Mouse (Mus musculus): ENCODE data around the gene Gas2l2. TPM values are rescaled to one million over a fixed set of nuclear protein-coding genes. Genes with fewer than 3 reads are reported as not detected.

Gene Gas2l2
- polyA plus RNA-seq, 2 experiments: 0.03 TPM; not detected in 1

DNA sequence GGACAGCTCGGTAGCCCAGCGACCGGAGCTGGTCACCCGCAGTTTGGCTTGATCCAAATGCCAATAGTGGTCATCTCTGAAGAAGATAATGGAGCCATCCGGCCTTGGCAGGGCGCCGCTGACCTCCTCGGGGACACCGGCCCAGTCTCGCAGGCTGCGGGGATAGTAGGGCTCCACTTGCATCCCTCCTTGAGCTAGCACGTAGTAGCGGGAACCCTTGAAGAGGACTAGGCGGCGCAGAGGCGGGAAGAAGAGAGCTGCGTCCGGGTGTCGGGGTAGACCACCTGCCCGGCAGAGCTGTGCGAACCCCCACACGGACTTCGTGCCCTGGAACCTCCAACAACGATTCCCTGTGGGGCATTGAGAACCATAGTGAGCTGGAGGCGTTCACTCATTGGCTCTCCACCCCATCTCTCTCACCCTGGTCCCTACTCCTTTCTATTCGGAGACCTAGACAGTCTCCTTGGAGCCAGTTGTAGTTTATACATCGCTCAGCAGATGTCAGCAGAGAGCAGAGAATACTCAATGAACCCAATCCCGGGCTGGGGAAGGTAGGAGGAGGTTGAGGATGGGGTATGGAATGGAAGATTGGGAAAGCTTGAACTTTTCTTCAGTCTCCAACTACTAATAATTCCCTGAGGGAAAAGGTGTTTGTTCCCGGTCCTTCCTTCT, 13.5 kb upstream of the Gas2l2 start:
- DNase-seq (ENCODE audit: low spot score) (peak; percentile 85), ATAC-seq (ENCODE audit: low FRiP score, low read depth) (no peak; the same call in 1 of the 2 replicates)
- Histone ChIP-seq H3K4me1 (ENCODE audit: control insufficient read depth, insufficient read depth, low read length) (no peaks in the 10 kb centered on the region; the same call in 1 of the 2 replicates), H3K9me3 (ENCODE audit: control insufficient read depth, low read length) (no peaks in the 10 kb centered on the region), H3K9ac (ENCODE audit: low read depth, low read length, severe bottlenecking) (no peak overlapping the region), H3K36me3 (ENCODE audit: control insufficient read depth, insufficient read depth, low read length) (no peaks in the 10 kb centered on the region), H3K4me2 (replicated peaks; ENCODE audit: low read depth, low read length, severe bottlenecking) (peak overlapping the region; percentile 39), H3K4me3 (replicated peaks; ENCODE audit: low read length) (peak overlapping the region; percentile 13), H3K27me3 (ENCODE audit: control insufficient read depth, insufficient read depth, low read length) (peaks cover 56% of the 10 kb centered on the region), H3K27ac (replicated peaks; ENCODE audit: low read depth, low read length) (no peak overlapping the region)
- 13% methylated on average over 27 of the region's 29 CpGs for whole genome bisulfite sequencing
- TF ChIP-seq POLR2A (IDR thresholded peaks at IDR 0.05; ENCODE audit: borderline replicate concordance, extremely low read depth, insufficient read depth, insufficient read length): no peak

DNA sequence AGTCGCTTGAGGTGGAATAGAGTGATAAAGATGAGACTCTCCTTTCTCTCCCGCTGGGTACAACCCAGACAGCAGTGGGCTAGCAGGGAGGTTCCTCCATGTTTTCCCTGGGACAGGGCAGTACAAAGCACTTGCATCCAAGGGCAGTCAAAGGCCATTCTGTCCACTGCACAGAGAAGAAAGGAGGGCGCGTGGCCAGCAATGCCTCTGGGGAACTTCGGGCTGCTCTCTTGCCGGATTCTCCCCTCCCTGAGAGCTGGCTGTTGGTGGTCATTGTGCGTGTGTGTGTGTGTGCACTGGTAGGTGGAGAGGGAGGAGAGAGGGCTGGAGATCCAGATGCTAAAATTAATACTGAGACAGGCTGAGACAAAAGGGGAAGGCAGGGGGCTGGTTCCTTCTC, 12.0 kb upstream of the Gas2l2 start:
- 43% methylated on average over 6 of the region's 7 CpGs for WGBS
- Histone ChIP-seq H3K27ac (replicated peaks; ENCODE audit: low read depth, low read length) (no peak overlapping the region), H3K36me3 (ENCODE audit: control insufficient read depth, insufficient read depth, low read length) (no peaks in the 10 kb centered on the region), H3K27me3 (ENCODE audit: control insufficient read depth, insufficient read depth, low read length) (peaks cover 51% of the 10 kb centered on the region), H3K4me1 (ENCODE audit: control insufficient read depth, insufficient read depth, low read length) (no peaks in the 10 kb centered on the region; the same call in 1 of the 2 replicates), H3K9ac (ENCODE audit: low read depth, low read length, severe bottlenecking) (no peak overlapping the region), H3K4me2 (replicated peaks; ENCODE audit: low read depth, low read length, severe bottlenecking) (no peak overlapping the region), H3K9me3 (ENCODE audit: control insufficient read depth, low read length) (no peaks in the 10 kb centered on the region), H3K4me3 (replicated peaks; ENCODE audit: low read length) (no peak overlapping the region)
- TF ChIP-seq POLR2A (IDR thresholded peaks at IDR 0.05; ENCODE audit: borderline replicate concordance, extremely low read depth, insufficient read depth, insufficient read length): no peak
- no peak for ATAC-seq (ENCODE audit: low FRiP score, low read depth)
- DNase-seq (ENCODE audit: low spot score): no peak

DNA sequence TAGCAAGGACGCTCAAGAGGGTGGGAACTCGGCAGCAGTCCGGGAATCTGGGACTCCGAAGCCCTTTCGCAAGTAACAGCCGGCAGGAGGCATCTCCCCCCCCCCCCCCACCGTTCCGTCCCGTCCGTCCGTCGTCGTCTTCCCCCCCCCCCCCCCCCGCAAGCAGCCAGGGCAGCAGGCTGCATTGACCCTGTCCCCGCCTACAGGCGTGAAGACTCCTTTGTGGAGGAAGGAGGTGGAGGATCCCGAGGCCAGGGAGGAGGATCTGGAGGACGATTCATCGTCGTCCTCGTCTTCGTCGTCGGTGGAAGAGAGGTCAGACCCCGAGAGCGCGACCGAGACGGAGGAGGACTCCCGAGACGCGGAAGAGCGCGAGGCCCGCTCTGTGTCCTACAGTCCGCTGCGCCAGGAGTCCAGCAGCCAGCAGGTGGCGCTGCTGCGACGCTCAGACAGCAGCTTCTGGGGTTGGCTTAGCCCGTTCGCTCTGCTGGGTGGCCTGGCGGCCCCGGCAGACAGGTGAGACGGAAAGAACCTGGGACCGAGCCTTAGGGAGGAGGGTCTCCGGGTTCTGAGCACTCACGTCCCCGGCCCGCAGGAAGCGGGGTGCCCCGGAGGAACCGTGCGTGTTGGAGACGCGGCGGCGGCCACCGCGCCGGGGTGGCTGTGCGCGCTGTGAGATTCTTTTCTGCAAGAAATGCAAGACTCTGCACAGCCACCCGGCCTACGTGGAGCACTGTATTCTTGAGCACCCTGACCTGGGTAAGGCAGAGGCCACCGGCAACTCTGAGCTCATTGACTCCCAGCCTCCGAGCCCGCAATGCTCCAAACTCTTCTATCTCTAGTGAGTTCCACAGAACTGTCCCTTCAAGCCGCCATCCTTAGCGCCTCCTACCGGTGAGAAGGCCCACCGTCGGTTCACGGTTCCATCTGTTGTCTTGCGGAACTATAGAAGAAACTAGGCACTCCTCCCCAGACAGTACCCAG, 11.1 kb upstream of the Gas2l2 start:
- Histone ChIP-seq H3K9me3 (ENCODE audit: control insufficient read depth, low read length) (no peaks in the 10 kb centered on the region), H3K27ac (replicated peaks; ENCODE audit: low read depth, low read length) (no peak overlapping the region), H3K4me3 (replicated peaks; ENCODE audit: low read length) (peak overlapping the region; percentile 55), H3K27me3 (ENCODE audit: control insufficient read depth, insufficient read depth, low read length) (peaks cover 44% of the 10 kb centered on the region), H3K9ac (ENCODE audit: low read depth, low read length, severe bottlenecking) (peak overlapping the region; percentile 56), H3K4me1 (ENCODE audit: control insufficient read depth, insufficient read depth, low read length) (no peaks in the 10 kb centered on the region; the same call in 1 of the 2 replicates), H3K36me3 (ENCODE audit: control insufficient read depth, insufficient read depth, low read length) (no peaks in the 10 kb centered on the region), H3K4me2 (replicated peaks; ENCODE audit: low read depth, low read length, severe bottlenecking) (peak overlapping the region; percentile 92)
- DNase-seq (ENCODE audit: low spot score) (peak; percentile 89), ATAC-seq (ENCODE audit: low FRiP score, low read depth) (peak; percentile 93)
- under 1% methylated on average over 44 of the region's 75 CpGs for WGBS
- TF ChIP-seq POLR2A (IDR thresholded peaks at IDR 0.05; ENCODE audit: borderline replicate concordance, extremely low read depth, insufficient read depth, insufficient read length): 0 out of 2 replicates have a peak, but pooled peaks have one; percentile 57

- TF ChIP-seq POLR2A (IDR thresholded peaks at IDR 0.05; ENCODE audit: borderline replicate concordance, extremely low read depth, insufficient read depth, insufficient read length): no peak
- H3K9ac ChIP-seq (ENCODE audit: low read depth, low read length, severe bottlenecking): no peak overlapping the region
- no peaks in the 10 kb centered on the region for H3K36me3 ChIP-seq (ENCODE audit: control insufficient read depth, insufficient read depth, low read length)
- WGBS: 27% methylated on average over 11 of the region's 11 CpGs
- H3K27ac ChIP-seq (replicated peaks; ENCODE audit: low read depth, low read length): no peak overlapping the region
- DNase-seq (ENCODE audit: low spot score): no peak
- H3K4me3 ChIP-seq (replicated peaks; ENCODE audit: low read length): peak overlapping the region; percentile 55
- peaks cover 36% of the 10 kb centered on the region for H3K27me3 ChIP-seq (ENCODE audit: control insufficient read depth, insufficient read depth, low read length)
- H3K9me3 ChIP-seq (ENCODE audit: control insufficient read depth, low read length): no peaks in the 10 kb centered on the region
- peak overlapping the region; percentile 92 for H3K4me2 ChIP-seq (replicated peaks; ENCODE audit: low read depth, low read length, severe bottlenecking)
- ATAC-seq (ENCODE audit: low FRiP score, low read depth): no peak
- H3K4me1 ChIP-seq (ENCODE audit: control insufficient read depth, insufficient read depth, low read length): no peaks in the 10 kb centered on the region
These were observed 10.3 kb upstream of the Gas2l2 start for GRCm38 (mm10) chr11:83439426-83440060.

DNA sequence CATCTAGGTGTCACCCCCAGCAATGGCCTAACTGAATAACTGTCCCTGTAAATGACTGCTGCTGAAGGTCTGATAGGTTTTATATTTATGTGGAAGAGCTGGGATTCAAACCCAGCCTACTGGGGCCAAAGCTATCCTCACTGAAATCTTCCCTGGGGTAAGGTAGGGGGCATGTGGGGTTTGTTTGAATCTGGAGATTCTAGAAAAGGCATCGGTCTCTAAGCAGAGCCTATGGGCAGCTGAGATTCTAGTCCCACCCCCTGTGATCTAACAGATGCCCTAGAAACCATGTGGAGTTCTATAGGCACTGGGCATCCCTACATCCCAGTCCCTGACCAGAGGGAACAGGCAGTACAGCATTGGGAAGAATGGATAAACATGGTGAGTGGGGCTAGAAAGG, 8.1 kb upstream of the Gas2l2 start, which contains the start of gene 1700020L24Rik:
1700020L24Rik (plus strand) TSS at position 301 of the 400 bp plus-strand sequence.
- ATAC-seq (ENCODE audit: low FRiP score, low read depth) (no peak), DNase-seq (ENCODE audit: low spot score) (no peak)
- Histone ChIP-seq H3K27me3 (ENCODE audit: control insufficient read depth, insufficient read depth, low read length) (peaks cover 15% of the 10 kb centered on the region), H3K4me1 (ENCODE audit: control insufficient read depth, insufficient read depth, low read length) (no peaks in the 10 kb centered on the region), H3K9me3 (ENCODE audit: control insufficient read depth, low read length) (no peaks in the 10 kb centered on the region), H3K36me3 (ENCODE audit: control insufficient read depth, insufficient read depth, low read length) (no peaks in the 10 kb centered on the region), H3K9ac (ENCODE audit: low read depth, low read length, severe bottlenecking) (no peak within 1 kb of the TSS), H3K4me2 (replicated peaks; ENCODE audit: low read depth, low read length, severe bottlenecking) (no peak within 1 kb of the TSS), H3K27ac (replicated peaks; ENCODE audit: low read depth, low read length) (no peak within 1 kb of the TSS), H3K4me3 (replicated peaks; ENCODE audit: low read length) (no peak within 1 kb of the TSS)
- 93% methylated on average over 1 of the region's 1 CpGs for WGBS
- no peak for TF ChIP-seq POLR2A (IDR thresholded peaks at IDR 0.05; ENCODE audit: borderline replicate concordance, extremely low read depth, insufficient read depth, insufficient read length)

All from limb, embryonic 14.5 days (tissue).